Comparison of ENCODE assay signal across 29 mouse cellular contexts in the genomic region with DNA sequence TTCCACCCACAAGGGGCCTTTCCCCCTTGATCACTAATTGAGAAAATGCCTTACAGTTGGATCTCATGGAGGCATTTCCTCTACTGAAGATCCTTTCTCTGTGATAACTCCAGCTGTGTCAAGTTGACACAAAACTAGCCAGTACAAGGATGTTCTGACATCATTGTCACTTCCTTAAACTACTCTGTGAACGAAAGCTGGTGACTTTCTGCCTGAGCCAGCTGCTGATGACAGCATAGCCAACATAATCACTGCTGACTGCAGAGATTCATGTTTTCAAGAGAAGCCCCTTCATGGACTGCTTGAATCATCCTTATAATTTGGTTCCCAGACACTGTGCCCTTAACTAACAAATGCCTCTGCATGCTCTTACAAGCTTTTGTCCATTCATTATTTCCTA. TPM values are rescaled to one million over a fixed set of nuclear protein-coding genes. Genes with fewer than 3 reads are reported as not detected.
DNase-seq lines count a peak whose midpoint lies in the region; ATAC-seq lines count a peak whose summit lies in the region.
"Had no signal": no experiment of that assay in that cellular context is flagged by ENCODE, and none has a peak within 500 bp of the region (broad histone marks: within the 10 kb centered on the region; RNA-seq: fewer than 3 reads in every experiment).

No protein-coding gene starts in this region.

- DNase-seq in CD4-positive, CD25-positive, alpha-beta regulatory T cell, adult 2 months (ENCODE audit: low read depth, low spot score) = peak; percentile 56
- no peak for DNase-seq in limb, embryonic 10.5 days (ENCODE audit: low spot score)
- no peak for DNase-seq in hindbrain, embryonic 14.5 days (ENCODE audit: low spot score)
- DNase-seq in layer of hippocampus, adult 9-11 months = no peak
- DNase-seq: adrenal gland, postnatal 25 days; cerebellum, adult 18-20 months; cerebellum, postnatal 10 days; heart, postnatal 10 days; kidney, adult 9 months; kidney, postnatal 10 days; left cerebral cortex, postnatal 4 days; liver, embryonic 13.5 days; lung, adult 2 months; lung, postnatal 14 days; retina, postnatal 1 day; right cerebral cortex, postnatal 14 days; thymus, postnatal 14 days had no signal

- no peak overlapping the region for H3K4me2 ChIP-seq in intestine, embryonic 16.5 days (ENCODE audit: low read depth, low read length)
- H3K4me2 ChIP-seq in hindbrain, embryonic 14.5 days (replicated peaks) = no peak overlapping the region
- H3K4me2 ChIP-seq: embryonic facial prominence, embryonic 13.5 days; heart, embryonic 13.5 days; hindbrain, embryonic 15.5 days; intestine, embryonic 15.5 days; limb, embryonic 15.5 days; liver, embryonic 13.5 days; midbrain, embryonic 12.5 days had no signal

- no peaks in the 10 kb centered on the region for H3K36me3 ChIP-seq in limb, embryonic 10.5 days
- no peaks in the 10 kb centered on the region for H3K36me3 ChIP-seq in intestine, embryonic 16.5 days (ENCODE audit: control insufficient read depth, insufficient read depth, low read length)
- H3K36me3 ChIP-seq in hindbrain, embryonic 14.5 days (replicated peaks; ENCODE audit: control insufficient read depth, insufficient read depth) = no peaks in the 10 kb centered on the region
- H3K36me3 ChIP-seq: embryonic facial prominence, embryonic 13.5 days; heart, embryonic 13.5 days; hindbrain, embryonic 15.5 days; intestine, embryonic 15.5 days; limb, embryonic 15.5 days; liver, embryonic 13.5 days; midbrain, embryonic 12.5 days had no signal

- H3K4me3 ChIP-seq in limb, embryonic 10.5 days = no peak overlapping the region
- no peak overlapping the region for H3K4me3 ChIP-seq in intestine, embryonic 16.5 days (ENCODE audit: low read length)
- no peak overlapping the region for H3K4me3 ChIP-seq in hindbrain, embryonic 14.5 days (replicated peaks; ENCODE audit: low read length)
- H3K4me3 ChIP-seq: embryonic facial prominence, embryonic 13.5 days; erythroblast, embryonic 14.5 days; heart, embryonic 13.5 days; hindbrain, embryonic 15.5 days; intestine, embryonic 15.5 days; limb, embryonic 15.5 days; liver, embryonic 13.5 days; megakaryocyte, embryonic 14.5 days; midbrain, embryonic 12.5 days had no signal

- ATAC-seq in activated CD4-positive, CD25-positive, alpha-beta regulatory T cell, adult 4 months = peak; percentile 70
- ATAC-seq in megakaryocyte, adult 5-6 weeks (ENCODE audit: poor library complexity, severe bottlenecking) = peak; percentile 80
- ATAC-seq in intestine, embryonic 16.5 days = no peak
- ATAC-seq in hindbrain, embryonic 14.5 days (ENCODE audit: low FRiP score) = no peak
- ATAC-seq: forebrain, embryonic 16.5 days; intestine, embryonic 15.5 days had no signal

- H3K9me3 ChIP-seq in limb, embryonic 10.5 days (replicated peaks) = no peaks in the 10 kb centered on the region
- H3K9me3 ChIP-seq in intestine, embryonic 16.5 days (ENCODE audit: control insufficient read depth, low read length) = no peaks in the 10 kb centered on the region
- H3K9me3 ChIP-seq in hindbrain, embryonic 14.5 days (ENCODE audit: control insufficient read depth, low read length) = no peaks in the 10 kb centered on the region
- H3K9me3 ChIP-seq: embryonic facial prominence, embryonic 13.5 days; heart, embryonic 13.5 days; hindbrain, embryonic 15.5 days; intestine, embryonic 15.5 days; limb, embryonic 15.5 days; liver, embryonic 13.5 days; megakaryocyte, embryonic 14.5 days; midbrain, embryonic 12.5 days had no signal

- H3K27ac ChIP-seq in limb, embryonic 10.5 days = no peak overlapping the region
- H3K27ac ChIP-seq in intestine, embryonic 16.5 days (ENCODE audit: low read length) = no peak overlapping the region
- no peak overlapping the region for H3K27ac ChIP-seq in hindbrain, embryonic 14.5 days
- H3K27ac ChIP-seq: embryonic facial prominence, embryonic 13.5 days; heart, embryonic 13.5 days; hindbrain, embryonic 15.5 days; intestine, embryonic 15.5 days; limb, embryonic 15.5 days; liver, embryonic 13.5 days; midbrain, embryonic 12.5 days had no signal

- H3K9ac ChIP-seq in intestine, embryonic 16.5 days (ENCODE audit: low read depth, low read length) = no peak overlapping the region
- no peak overlapping the region for H3K9ac ChIP-seq in hindbrain, embryonic 14.5 days
- H3K9ac ChIP-seq: embryonic facial prominence, embryonic 13.5 days; heart, embryonic 13.5 days; hindbrain, embryonic 15.5 days; intestine, embryonic 15.5 days; limb, embryonic 15.5 days; liver, embryonic 13.5 days; midbrain, embryonic 12.5 days had no signal

- no peaks in the 10 kb centered on the region for H3K4me1 ChIP-seq in limb, embryonic 10.5 days
- no peaks in the 10 kb centered on the region for H3K4me1 ChIP-seq in intestine, embryonic 16.5 days (ENCODE audit: control insufficient read depth, insufficient read depth, low read length)
- H3K4me1 ChIP-seq in hindbrain, embryonic 14.5 days (replicated peaks; ENCODE audit: control insufficient read depth, insufficient read depth, low read length) = no peaks in the 10 kb centered on the region
- H3K4me1 ChIP-seq: embryonic facial prominence, embryonic 13.5 days; heart, embryonic 13.5 days; hindbrain, embryonic 15.5 days; intestine, embryonic 15.5 days; limb, embryonic 15.5 days; liver, embryonic 13.5 days; midbrain, embryonic 12.5 days had no signal

- no peaks in the 10 kb centered on the region for H3K27me3 ChIP-seq in limb, embryonic 10.5 days (ENCODE audit: low read depth, poor library complexity, severe bottlenecking)
- no peaks in the 10 kb centered on the region for H3K27me3 ChIP-seq in intestine, embryonic 16.5 days (replicated peaks; ENCODE audit: control insufficient read depth, insufficient read depth, low read length)
- no peaks in the 10 kb centered on the region for H3K27me3 ChIP-seq in hindbrain, embryonic 14.5 days (ENCODE audit: control insufficient read depth, insufficient read depth, low read length)
- H3K27me3 ChIP-seq: embryonic facial prominence, embryonic 13.5 days; heart, embryonic 13.5 days; hindbrain, embryonic 15.5 days; intestine, embryonic 15.5 days; limb, embryonic 15.5 days; liver, embryonic 13.5 days; megakaryocyte, embryonic 14.5 days; midbrain, embryonic 12.5 days had no signal

- 83% methylated on average over 1 of the region's 1 CpGs for WGBS in limb, embryonic 10.5 days
- 65% methylated on average over 1 of the region's 1 CpGs for WGBS in intestine, embryonic 16.5 days
- WGBS in hindbrain, embryonic 14.5 days = 83% methylated on average over 1 of the region's 1 CpGs

RNA-seq across cellular contexts. Expression of a gene that starts 7.1 kb away (rescaled TPM):
- polyA plus RNA-seq in activated CD4-positive, CD25-positive, alpha-beta regulatory T cell, adult 4 months (2017; shearing (Covaris generic)) = 100 to 1,000 TPM; 213 to 229 TPM
- total RNA-seq in megakaryocyte, adult 5-6 weeks (2015) = 146 and 167 TPM in 2 replicates
- 112 and 113 TPM in 2 replicates for total RNA-seq in megakaryocyte, adult 5-6 weeks (2017)
- 23.2 and 24.1 TPM in 2 replicates for polyA plus RNA-seq in limb, embryonic 10.5 days (2016; fragmentation: Nextera tagmentation; extraction: Ambion mirVana)
- 23.9 and 24.5 TPM in 2 replicates for polyA plus RNA-seq in intestine, embryonic 16.5 days (2015; fragmentation: Nextera tagmentation; extraction: Ambion mirVana)
- 28.4 and 31.4 TPM in 2 replicates for polyA plus RNA-seq in hindbrain, embryonic 14.5 days (2014; fragmentation: Nextera tagmentation; extraction: Ambion mirVana)

Comparison
In these comparisons a context has a peak if more than half of its experiments do, and no peak if none do; other contexts are left out.
1. ATAC-seq: peak in activated CD4-positive, CD25-positive, alpha-beta regulatory T cell, adult 4 months (single experiment) and megakaryocyte, adult 5-6 weeks (single experiment); none in intestine, embryonic 16.5 days (single experiment) and hindbrain, embryonic 14.5 days (single experiment).